In genomic region chr19:18619060-18619459, GRCm38 (mm10) we compare ENCODE assay signal across 14 mouse cellular contexts. TPM values are rescaled to one million over a fixed set of nuclear protein-coding genes. Genes with fewer than 3 reads are reported as not detected.
DNase-seq lines count a peak whose midpoint lies in the region; ATAC-seq and TF ChIP-seq lines count a peak whose summit lies in the region.
"Had no signal": no experiment of that assay in that cellular context is flagged by ENCODE, and none has a peak within 500 bp of the region (broad histone marks: within the 10 kb centered on the region; RNA-seq: fewer than 3 reads in every experiment).

No protein-coding gene starts in this region.

- no peak overlapping the region for H3K9ac ChIP-seq in embryonic facial prominence, embryonic 15.5 days
- H3K9ac ChIP-seq: hindbrain, embryonic 14.5 days had no signal

- H3K27me3 ChIP-seq in embryonic facial prominence, embryonic 15.5 days, result no peaks in the 10 kb centered on the region
- H3K27me3 ChIP-seq in embryonic facial prominence, embryonic 10.5 days (replicated peaks; ENCODE audit: low read depth, poor library complexity, severe bottlenecking), result no peaks in the 10 kb centered on the region
- H3K27me3 ChIP-seq in thymus, adult 2 months (ENCODE audit: control insufficient read depth, insufficient read depth, low read length), result no peaks in the 10 kb centered on the region

- TF ChIP-seq POLR2A in thymus, adult 2 months (IDR thresholded peaks at IDR 0.05; ENCODE audit: control insufficient read depth, extremely low read depth, insufficient read depth, low read length, poor library complexity), result no peak

- WGBS in embryonic facial prominence, embryonic 15.5 days, result 51% methylated on average over 5 of the region's 5 CpGs
- WGBS in embryonic facial prominence, embryonic 10.5 days, result 72% methylated on average over 5 of the region's 5 CpGs
- 19% methylated on average over 5 of the region's 5 CpGs for WGBS in thymus, adult 2 months

- H3K27ac ChIP-seq in embryonic facial prominence, embryonic 15.5 days (replicated peaks), result peak overlapping the region; percentile 39; the same call in 1 of the 2 replicates
- no peak overlapping the region for H3K27ac ChIP-seq in embryonic facial prominence, embryonic 10.5 days (replicated peaks)
- H3K27ac ChIP-seq in thymus, adult 2 months (ENCODE audit: control insufficient read depth, insufficient read depth, low read length), result no peak overlapping the region
- H3K27ac ChIP-seq: hindbrain, embryonic 14.5 days had no signal

- H3K9me3 ChIP-seq in embryonic facial prominence, embryonic 15.5 days (replicated peaks), result no peaks in the 10 kb centered on the region
- no peaks in the 10 kb centered on the region for H3K9me3 ChIP-seq in embryonic facial prominence, embryonic 10.5 days

- no peak for ATAC-seq in embryonic facial prominence, embryonic 15.5 days (ENCODE audit: insufficient number of reproducible peaks, low FRiP score, low TSS enrichment, low read depth)
- ATAC-seq in common myeloid progenitor, adult 5-6 weeks (replicated peaks; ENCODE audit: low read depth, poor library complexity, severe bottlenecking), result 0 out of 2 replicates have a peak, but pooled peaks have one; percentile 25
- ATAC-seq in erythroblast, adult 5-6 weeks (replicated peaks; ENCODE audit: low FRiP score, poor library complexity, severe bottlenecking), result no peak
- ATAC-seq: forebrain, embryonic 16.5 days had no signal

- H3K4me3 ChIP-seq in embryonic facial prominence, embryonic 15.5 days (replicated peaks), result no peak overlapping the region
- no peak overlapping the region for H3K4me3 ChIP-seq in embryonic facial prominence, embryonic 10.5 days
- no peak overlapping the region for H3K4me3 ChIP-seq in thymus, adult 2 months (ENCODE audit: control insufficient read depth, insufficient read depth, low read length)

- TF ChIP-seq CTCF in thymus, adult 2 months (IDR thresholded peaks at IDR 0.05; ENCODE audit: borderline replicate concordance, control insufficient read depth, extremely low read depth, insufficient read depth, low read length, poor library complexity), result no peak

- no peaks in the 10 kb centered on the region for H3K36me3 ChIP-seq in embryonic facial prominence, embryonic 15.5 days
- H3K36me3 ChIP-seq in embryonic facial prominence, embryonic 10.5 days (replicated peaks), result no peaks in the 10 kb centered on the region
- no peaks in the 10 kb centered on the region for H3K36me3 ChIP-seq in thymus, adult 2 months (ENCODE audit: control insufficient read depth, insufficient read depth, low read length)

- H3K4me2 ChIP-seq in embryonic facial prominence, embryonic 15.5 days (replicated peaks), result no peak overlapping the region
- H3K4me2 ChIP-seq: hindbrain, embryonic 14.5 days had no signal

- DNase-seq in embryonic facial prominence, embryonic 10.5 days (ENCODE audit: low spot score), result no peak
- DNase-seq in CD4-positive helper T cell, adult 2 months (ENCODE audit: low read depth, low spot score), result peak; percentile 83
- peak; percentile 50 for DNase-seq in thymus, adult 2 months
- DNase-seq in frontal cortex, postnatal 36 days (ENCODE audit: low spot score in 2 of 2), result no peak
- DNase-seq in layer of hippocampus, adult 8-10 months (ENCODE audit: low spot score in 2 of 2), result no peak
- DNase-seq: cerebellum, postnatal 14 days; gastrocnemius, postnatal 36 days; kidney, adult 2 months; right cerebral cortex, postnatal 25 days had no signal

- peaks cover 13% of the 10 kb centered on the region; the same call in 1 of the 2 replicates for H3K4me1 ChIP-seq in embryonic facial prominence, embryonic 15.5 days
- peaks cover 10% of the 10 kb centered on the region for H3K4me1 ChIP-seq in embryonic facial prominence, embryonic 10.5 days
- peaks cover 20% of the 10 kb centered on the region for H3K4me1 ChIP-seq in thymus, adult 2 months (replicated peaks; ENCODE audit: control insufficient read depth, insufficient read depth, low read length)

RNA-seq across cellular contexts. Expression of gene Ostf1, which starts 12.6 kb away (rescaled TPM):
- 124 and 125 TPM in 2 replicates for polyA plus RNA-seq in embryonic facial prominence, embryonic 15.5 days (2015; fragmentation: Nextera tagmentation; extraction: Ambion mirVana)
- 35.0 and 37.0 TPM in 2 replicates for polyA plus RNA-seq in embryonic facial prominence, embryonic 10.5 days (2016; fragmentation: Nextera tagmentation; extraction: Ambion mirVana)
- total RNA-seq in common myeloid progenitor, adult 5-6 weeks (2017), result 99.8 and 109 TPM in 2 replicates
- polyA plus RNA-seq in thymus, adult 2 months (2012; rRNA removed), result 59.9 and 64.2 TPM in 2 replicates
- total RNA-seq in erythroblast, adult 5-6 weeks (2015; ENCODE audit: low replicate concordance), result 49.9 and 65.9 TPM in 2 replicates
- 59.0 and 70.4 TPM in 2 replicates for total RNA-seq in erythroblast, adult 5-6 weeks (2017; ENCODE audit: low replicate concordance)
- total RNA-seq in layer of hippocampus, adult 8-10 months (2022), result 10 to 100 TPM; 23.5 to 35.8 (median 27.8) TPM

RNA-seq across cellular contexts. Expression of gene Nmrk1, which starts 12.7 kb away (rescaled TPM):
- polyA plus RNA-seq in embryonic facial prominence, embryonic 15.5 days (2015; fragmentation: Nextera tagmentation; extraction: Ambion mirVana), result 20.0 and 21.0 TPM in 2 replicates
- 8.1 and 8.7 TPM in 2 replicates for polyA plus RNA-seq in embryonic facial prominence, embryonic 10.5 days (2016; fragmentation: Nextera tagmentation; extraction: Ambion mirVana)
- 4.0 and 7.6 TPM in 2 replicates for total RNA-seq in common myeloid progenitor, adult 5-6 weeks (2017)
- polyA plus RNA-seq in thymus, adult 2 months (2012; rRNA removed), result 5.1 and 5.2 TPM in 2 replicates
- total RNA-seq in erythroblast, adult 5-6 weeks (2015; ENCODE audit: low replicate concordance), result 0.63 and 1.7 TPM in 2 replicates
- 1.1 and 1.8 TPM in 2 replicates for total RNA-seq in erythroblast, adult 5-6 weeks (2017; ENCODE audit: low replicate concordance)
- total RNA-seq in layer of hippocampus, adult 8-10 months (2022), result 10 to 100 TPM in 3 of 4 experiments, 1 to 10 TPM in 1; 8.0 to 11.0 (median 10.7) TPM

RNA-seq across cellular contexts. Expression of gene Carnmt1, which starts 51.5 kb away (rescaled TPM):
- polyA plus RNA-seq in embryonic facial prominence, embryonic 15.5 days (2015; fragmentation: Nextera tagmentation; extraction: Ambion mirVana), result 32.3 and 36.5 TPM in 2 replicates
- polyA plus RNA-seq in embryonic facial prominence, embryonic 10.5 days (2016; fragmentation: Nextera tagmentation; extraction: Ambion mirVana), result 27.8 and 29.9 TPM in 2 replicates
- total RNA-seq in common myeloid progenitor, adult 5-6 weeks (2017), result 37.3 and 44.7 TPM in 2 replicates
- polyA plus RNA-seq in thymus, adult 2 months (2012; rRNA removed), result 6.6 and 11.7 TPM in 2 replicates
- total RNA-seq in erythroblast, adult 5-6 weeks (2015; ENCODE audit: low replicate concordance), result 10.2 and 10.9 TPM in 2 replicates
- 9.3 and 11.7 TPM in 2 replicates for total RNA-seq in erythroblast, adult 5-6 weeks (2017; ENCODE audit: low replicate concordance)
- total RNA-seq in layer of hippocampus, adult 8-10 months (2022), result 10 to 100 TPM in 3 of 4 experiments, 1 to 10 TPM in 1; 9.7 to 14.1 (median 10.7) TPM

Comparison
In these comparisons a context has a peak if more than half of its experiments do, and no peak if none do; other contexts are left out.
1. DNase-seq: peak in CD4-positive helper T cell, adult 2 months (single experiment) and thymus, adult 2 months (single experiment); none in embryonic facial prominence, embryonic 10.5 days (single experiment), frontal cortex, postnatal 36 days (0 of 2) and layer of hippocampus, adult 8-10 months (0 of 2).